In the genomic region with DNA sequence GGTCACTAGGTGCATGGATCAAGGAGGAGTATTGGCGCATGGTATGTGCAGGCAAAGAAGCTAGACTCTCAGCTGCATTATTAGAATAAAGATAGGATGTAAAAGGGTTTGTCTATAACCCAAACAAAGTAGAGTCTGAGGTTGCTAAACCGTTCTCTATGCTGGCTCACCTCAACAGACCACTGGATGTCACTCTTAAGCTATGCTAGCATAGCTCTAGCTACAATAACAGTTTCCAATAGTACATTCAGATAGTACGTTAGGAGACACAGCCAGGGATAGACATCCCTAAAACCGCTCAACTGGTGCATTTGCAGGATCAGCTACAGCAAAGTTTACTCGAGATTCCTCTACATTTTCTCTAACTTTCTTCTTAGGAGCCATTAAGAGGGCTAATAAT, we compare ENCODE assay signal across 9 mouse cellular contexts. TPM values are rescaled to one million over a fixed set of nuclear protein-coding genes. Genes with fewer than 3 reads are reported as not detected.
DNase-seq lines count a peak whose midpoint lies in the region; ATAC-seq lines count a peak whose summit lies in the region.
"Had no signal": no experiment of that assay in that cellular context is flagged by ENCODE, and none has a peak within 500 bp of the region (broad histone marks: within the 10 kb centered on the region; RNA-seq: fewer than 3 reads in every experiment).

No protein-coding gene starts in this region.

- no peak overlapping the region for H3K9ac ChIP-seq in intestine, embryonic 15.5 days
- H3K9ac ChIP-seq in intestine, embryonic 16.5 days (ENCODE audit: low read depth, low read length) = no peak overlapping the region
- H3K9ac ChIP-seq in limb, embryonic 13.5 days = no peak overlapping the region
- H3K9ac ChIP-seq: embryonic facial prominence, embryonic 12.5 days had no signal

- DNase-seq in adrenal gland, adult (ENCODE audit: inconsistent age in 2 of 2, low spot score in 1 of 2) = peak; percentile 11 to 69
- DNase-seq in adrenal gland, adult 8-10 months = no peak
- DNase-seq in brain, embryonic 18.5 days (ENCODE audit: low read depth, low spot score) = peak; percentile 50
- no peak for DNase-seq in ovary, postnatal 14 days (ENCODE audit: low spot score)
- no peak for DNase-seq in gastrocnemius, postnatal 14 days

- no peaks in the 10 kb centered on the region for H3K36me3 ChIP-seq in intestine, embryonic 15.5 days
- no peaks in the 10 kb centered on the region for H3K36me3 ChIP-seq in intestine, embryonic 16.5 days (ENCODE audit: control insufficient read depth, insufficient read depth, low read length)
- no peaks in the 10 kb centered on the region for H3K36me3 ChIP-seq in limb, embryonic 13.5 days
- H3K36me3 ChIP-seq: embryonic facial prominence, embryonic 12.5 days had no signal

- 31% methylated on average over 5 of the region's 5 CpGs for WGBS in intestine, embryonic 15.5 days
- WGBS in intestine, embryonic 16.5 days = 32% methylated on average over 5 of the region's 5 CpGs
- 35% methylated on average over 5 of the region's 5 CpGs for WGBS in limb, embryonic 13.5 days

- H3K4me3 ChIP-seq in intestine, embryonic 15.5 days (replicated peaks) = no peak overlapping the region
- H3K4me3 ChIP-seq in intestine, embryonic 16.5 days (ENCODE audit: low read length) = no peak overlapping the region
- no peak overlapping the region for H3K4me3 ChIP-seq in limb, embryonic 13.5 days
- H3K4me3 ChIP-seq: embryonic facial prominence, embryonic 12.5 days had no signal

- H3K4me1 ChIP-seq in intestine, embryonic 15.5 days (replicated peaks) = no peaks in the 10 kb centered on the region
- H3K4me1 ChIP-seq in intestine, embryonic 16.5 days (ENCODE audit: control insufficient read depth, insufficient read depth, low read length) = no peaks in the 10 kb centered on the region
- H3K4me1 ChIP-seq in limb, embryonic 13.5 days = no peaks in the 10 kb centered on the region

- no peaks in the 10 kb centered on the region for H3K9me3 ChIP-seq in intestine, embryonic 15.5 days
- H3K9me3 ChIP-seq in intestine, embryonic 16.5 days (ENCODE audit: control insufficient read depth, low read length) = no peaks in the 10 kb centered on the region
- H3K9me3 ChIP-seq in limb, embryonic 13.5 days = no peaks in the 10 kb centered on the region
- H3K9me3 ChIP-seq: embryonic facial prominence, embryonic 12.5 days had no signal

- H3K27ac ChIP-seq in intestine, embryonic 15.5 days = no peak overlapping the region
- H3K27ac ChIP-seq in intestine, embryonic 16.5 days (ENCODE audit: low read length) = no peak overlapping the region
- H3K27ac ChIP-seq in limb, embryonic 13.5 days = no peak overlapping the region
- H3K27ac ChIP-seq: embryonic facial prominence, embryonic 12.5 days had no signal

- H3K4me2 ChIP-seq in intestine, embryonic 15.5 days (replicated peaks) = no peak overlapping the region
- H3K4me2 ChIP-seq in intestine, embryonic 16.5 days (ENCODE audit: low read depth, low read length) = no peak overlapping the region
- no peak overlapping the region for H3K4me2 ChIP-seq in limb, embryonic 13.5 days (replicated peaks)
- H3K4me2 ChIP-seq: embryonic facial prominence, embryonic 12.5 days had no signal

- no peaks in the 10 kb centered on the region for H3K27me3 ChIP-seq in intestine, embryonic 15.5 days (replicated peaks)
- H3K27me3 ChIP-seq in intestine, embryonic 16.5 days (replicated peaks; ENCODE audit: control insufficient read depth, insufficient read depth, low read length) = no peaks in the 10 kb centered on the region
- H3K27me3 ChIP-seq in limb, embryonic 13.5 days = 0 out of 2 replicates have a peak, but pooled peaks cover 3% of the 10 kb centered on the region
- H3K27me3 ChIP-seq: embryonic facial prominence, embryonic 12.5 days had no signal

- ATAC-seq in intestine, embryonic 15.5 days = peak; percentile 28; the same call in 1 of the 2 replicates
- no peak for ATAC-seq in intestine, embryonic 16.5 days
- peak; percentile 89 for ATAC-seq in limb, embryonic 13.5 days (ENCODE audit: low FRiP score, low read depth)

- intact Hi-C loops in gastrocnemius, postnatal 14 days (cut with DNase I; ENCODE audit: low total_unique reads) = no loop called here

RNA-seq across cellular contexts. Expression of gene Spdl1, which starts 48.1 kb away (rescaled TPM):
- total RNA-seq in adrenal gland, adult 8-10 months (2022) = 1 to 10 TPM in 1 of 4 experiments, under 1 TPM in 3; 0.58 to 1.4 (median 0.72) TPM
- polyA plus RNA-seq in intestine, embryonic 15.5 days (2015; fragmentation: Nextera tagmentation; extraction: Ambion mirVana) = 18.3 and 18.7 TPM in 2 replicates
- 14.8 and 16.5 TPM in 2 replicates for polyA plus RNA-seq in intestine, embryonic 16.5 days (2015; fragmentation: Nextera tagmentation; extraction: Ambion mirVana)
- polyA plus RNA-seq in limb, embryonic 13.5 days (2015; fragmentation: Nextera tagmentation; extraction: Ambion mirVana) = 22.0 and 22.5 TPM in 2 replicates
- total RNA-seq in gastrocnemius, postnatal 14 days (2021) = 1 to 10 TPM in 1 of 2 experiments, under 1 TPM in 1; 0.80 to 1.1 TPM

Comparison
In these comparisons a context has a peak if more than half of its experiments do, and no peak if none do; other contexts are left out.
1. DNase-seq: peak in adrenal gland, adult (2 of 2) and brain, embryonic 18.5 days (single experiment); none in adrenal gland, adult 8-10 months (single experiment), ovary, postnatal 14 days (single experiment) and gastrocnemius, postnatal 14 days (single experiment).